Mouse (Mus musculus) liver, postnatal 0 days (tissue): ENCODE results near the gene Ppp1r3c.

ENCODE experiments used
- CTCF ChIP-seq: sonication (generic); IDR thresholded peaks from 2 replicates; pipeline ENCODE4 v1.5.1; 2016; ENCODE audit warnings: antibody characterized with exemption, low read depth
- EP300 ChIP-seq: IDR thresholded peaks from 2 replicates; pipeline ENCODE4 v1.6.1; 2016; ENCODE audit warnings: antibody characterized with exemption, low read depth, mild to moderate bottlenecking

DNA sequence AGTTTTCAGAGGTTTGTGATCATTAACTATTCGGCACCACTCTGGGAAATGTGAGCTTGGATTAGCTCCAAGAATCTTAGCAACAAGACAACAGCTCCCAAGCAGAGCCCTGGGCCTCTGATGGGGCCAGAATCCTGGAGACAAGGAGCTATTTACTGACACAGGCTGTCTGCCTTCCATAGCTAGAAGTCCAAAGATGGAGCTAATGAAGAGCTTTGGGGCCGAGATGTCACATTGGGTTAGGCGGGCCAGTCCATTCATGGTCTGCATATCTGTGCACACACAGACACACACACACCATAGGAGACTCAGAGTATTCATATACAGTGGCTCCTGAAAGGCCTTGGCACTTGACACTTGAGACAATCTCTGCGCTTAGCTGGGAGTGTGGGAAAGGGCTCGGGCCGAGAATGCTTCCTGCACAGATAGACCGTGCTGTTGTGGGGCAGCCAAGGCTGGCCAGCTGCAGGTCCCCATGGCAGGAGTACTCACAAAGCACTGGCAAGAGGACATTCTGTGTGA, 39.8 kb downstream of the Ppp1r3c start:
- TF ChIP-seq CTCF (no peak), EP300 (no peak)
